Mouse (Mus musculus) left cerebral cortex, adult 18-20 months (tissue): ENCODE data around the gene Lamtor5. TPM values are rescaled to one million over a fixed set of nuclear protein-coding genes. Genes with fewer than 3 reads are reported as not detected.
A peak's percentile ranks its signal among the peaks of the same experiment; 100 is the strongest.

Source experiments
- DNase-seq, 2 experiments: peaks; one replicate each; pipeline ENCODE4 v3.0.0; 2021 to 2022; ENCODE audit warnings: low spot score in 2 of 2, mixed read lengths in 1 of 2
- long read RNA-seq, 2 experiments: library from polyadenylated mRNA; stranded (forward); transcript quantifications; one replicate each; pipeline ENCODE4 v2.0.0; 2021
- total RNA-seq, 2 experiments: library from RNA; stranded (reverse); gene quantifications; 2 replicates each; pipeline ENCODE4 v1.2.3; 2021

Gene Lamtor5
- 10 to 100 TPM; 63.6 to 70.6 TPM for total RNA-seq
- long read RNA-seq, experiment 1, transcript Lamtor5-201 (4 exons, 881 nt), result major isoform, 64 of 70 reads
- long read RNA-seq, experiment 1, partial matches to known transcripts, result 3 of 70 reads
- long read RNA-seq, experiment 1, other reads (novel, unspliced or antisense), result 3 of 70 reads
- long read RNA-seq, experiment 2, transcript Lamtor5-201 (4 exons, 881 nt), result major isoform, 52 of 59 reads
- long read RNA-seq, experiment 2, partial matches to known transcripts, result 3 of 59 reads
- long read RNA-seq, experiment 2, other reads (novel, unspliced or antisense), result 4 of 59 reads

GRCm38 (mm10) chr3:107278479-107279269 lies at the start of gene Lamtor5:
Lamtor5 (plus strand) TSS chr3:107278858.
- DNase-seq, result peak; percentile 90 to 92

DNA sequence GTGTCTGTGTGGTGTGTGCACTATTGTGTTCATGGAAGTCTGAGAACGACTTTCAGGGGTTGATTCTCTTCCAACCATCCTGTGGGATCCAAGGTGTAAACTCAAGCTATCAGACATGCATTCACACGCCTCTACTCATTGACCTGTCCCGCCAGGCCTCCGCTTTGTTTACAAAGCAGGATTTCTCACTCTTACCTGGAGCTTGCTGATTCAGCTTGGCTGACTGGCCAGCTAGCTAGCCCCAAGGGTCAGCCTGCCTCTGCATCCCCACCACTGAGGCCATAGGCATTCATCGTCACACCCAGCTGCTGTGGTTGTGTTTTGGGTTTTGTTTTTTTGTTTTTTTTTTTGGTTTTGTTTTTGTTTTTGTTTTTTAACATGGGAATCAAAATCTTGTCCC lies 49.4 kb upstream of the Lamtor5 start:
- DNase-seq, result no peak

DNA sequence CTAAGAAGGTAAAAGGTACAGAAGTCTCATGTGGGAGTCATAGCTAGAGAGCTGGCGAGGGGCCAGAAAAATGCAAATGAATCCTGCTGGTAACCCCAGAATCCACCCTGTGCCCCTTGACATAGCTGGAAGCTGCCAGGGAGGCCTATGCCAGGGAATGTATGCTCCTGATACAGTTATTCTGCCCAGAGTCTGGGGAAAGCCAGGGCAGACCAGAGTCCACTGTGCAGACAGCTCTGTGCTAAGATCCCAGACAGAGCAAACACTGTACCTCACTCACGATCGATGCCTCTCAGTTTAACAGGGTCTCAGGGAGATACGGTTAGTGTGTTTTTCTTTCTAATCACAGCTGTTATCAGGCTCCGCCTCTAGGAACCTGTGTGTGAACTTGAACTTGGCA lies 48.8 kb upstream of the Lamtor5 start:
- DNase-seq, result no peak

- no peak for DNase-seq
Measured at GRCm38 (mm10) chr3:107230527-107230926, 48.1 kb upstream of the Lamtor5 start, which contains the start of gene A630076J17Rik. A630076J17Rik (plus strand) TSS chr3:107230614.

GRCm38 (mm10) chr3:107231202-107231601 lies 47.5 kb upstream of the Lamtor5 start:
- no peak for DNase-seq

DNA sequence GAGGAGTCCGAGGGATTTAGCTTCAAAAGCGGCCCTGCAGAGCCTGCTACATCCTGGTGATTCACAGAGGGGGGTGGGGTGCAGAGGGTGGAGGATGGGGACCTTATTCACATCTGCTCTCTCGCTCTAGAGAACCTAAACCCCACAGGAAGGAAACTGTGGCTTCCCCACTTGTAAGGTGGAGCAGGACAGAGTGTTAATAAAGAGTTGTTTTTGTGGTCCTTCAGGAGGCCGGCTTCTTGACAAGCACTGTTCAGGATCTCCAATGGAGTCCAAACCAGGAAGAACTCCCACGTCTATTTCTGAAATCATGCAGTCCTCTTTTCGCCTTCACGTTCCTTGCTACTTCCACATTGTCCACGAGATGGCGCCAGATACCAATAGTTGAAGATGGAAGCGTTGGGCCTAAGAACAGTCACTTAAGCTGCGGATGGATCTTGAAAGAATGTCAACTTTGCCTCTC lies 45.3 kb upstream of the Lamtor5 start:
- peak; percentile 91 to 92 for DNase-seq

DNA sequence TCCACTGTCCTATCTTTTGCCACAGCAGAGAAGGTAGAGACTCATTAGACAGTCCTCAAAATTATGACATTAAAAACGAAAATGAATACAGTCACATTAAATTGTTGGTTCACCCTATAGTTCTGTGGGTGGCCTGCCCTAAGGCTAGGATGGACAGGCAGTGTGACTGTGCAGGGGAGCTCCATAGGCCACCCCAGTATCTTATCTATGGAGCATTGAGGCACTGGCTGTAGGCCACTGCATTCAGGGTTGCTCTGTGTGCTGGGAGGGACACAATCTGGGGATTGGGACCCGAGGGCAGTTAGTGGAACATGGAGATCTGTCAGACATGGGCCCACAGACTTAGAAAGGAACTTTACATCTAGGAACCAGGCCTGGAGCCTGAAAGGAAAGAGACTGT lies 44.7 kb upstream of the Lamtor5 start:
- no peak for DNase-seq

- no peak for DNase-seq
Measured at GRCm38 (mm10) chr3:107238051-107238450, 40.6 kb upstream of the Lamtor5 start.

GRCm38 (mm10) chr3:107238471-107238980 lies 40.1 kb upstream of the Lamtor5 start:
- DNase-seq, result no peak

GRCm38 (mm10) chr3:107239607-107240006 lies 39.1 kb upstream of the Lamtor5 start, which contains the start of gene Prok1:
Prok1 (minus strand) TSS chr3:107239707.
- no peak for DNase-seq

DNA sequence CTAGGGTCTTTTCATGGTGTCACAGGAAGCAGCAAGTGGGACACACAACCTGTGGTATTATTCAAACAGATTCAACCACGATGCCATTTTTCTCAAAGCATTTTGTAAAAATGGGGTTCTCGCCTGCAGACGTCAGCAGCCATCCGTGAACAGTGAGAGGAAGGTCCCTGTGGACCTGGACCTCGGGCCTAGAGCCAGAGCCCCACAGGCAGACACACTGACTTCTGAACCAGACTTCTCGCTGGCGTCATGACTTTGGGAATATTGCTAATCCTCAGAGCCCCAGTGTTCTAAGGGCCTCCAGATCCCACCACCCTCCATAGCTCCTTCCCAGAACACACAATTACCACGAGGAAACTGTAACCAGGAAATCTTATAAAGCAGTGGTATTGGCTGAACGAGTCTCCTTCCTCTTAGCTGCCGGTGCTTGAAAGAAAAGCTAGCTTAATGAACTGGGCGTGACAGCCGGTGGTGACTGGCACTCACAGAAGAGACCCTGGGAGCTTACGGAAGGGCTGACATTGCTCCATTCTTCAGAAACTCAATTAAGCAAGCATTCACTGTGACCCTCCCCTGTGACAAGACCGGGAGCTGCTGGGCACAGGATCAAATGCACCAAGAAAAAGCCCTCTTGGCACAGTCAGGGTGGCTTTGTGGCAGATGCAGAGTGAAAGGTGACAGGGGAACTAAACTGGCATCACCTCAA lies 37.1 kb upstream of the Lamtor5 start:
- no peak for DNase-seq

- no peak for DNase-seq
Measured at GRCm38 (mm10) chr3:107246876-107247275, 31.8 kb upstream of the Lamtor5 start.

- DNase-seq, result no peak
Measured at GRCm38 (mm10) chr3:107249042-107249441, 29.6 kb upstream of the Lamtor5 start.

DNA sequence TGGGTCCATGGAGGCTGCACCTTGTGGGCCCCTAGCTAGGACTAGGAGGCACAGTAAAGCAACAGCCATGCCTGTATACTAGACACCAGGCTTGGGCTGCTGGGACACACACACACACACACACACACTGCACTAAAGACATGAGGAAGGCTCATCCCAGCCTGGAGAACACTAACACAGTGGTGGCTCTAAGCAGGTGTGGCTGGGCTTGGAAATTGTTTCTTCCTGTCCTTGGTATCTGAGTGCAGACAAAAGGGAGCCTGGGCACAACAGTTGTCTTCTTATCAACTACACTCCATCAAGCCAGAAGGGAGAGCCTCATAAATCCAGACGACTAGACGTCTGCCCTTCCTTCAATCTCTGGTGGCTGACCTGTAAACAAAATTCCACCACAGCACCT lies 28.3 kb upstream of the Lamtor5 start:
- DNase-seq, result no peak

GRCm38 (mm10) chr3:107252035-107252434 lies 26.6 kb upstream of the Lamtor5 start:
- DNase-seq, result no peak

DNA sequence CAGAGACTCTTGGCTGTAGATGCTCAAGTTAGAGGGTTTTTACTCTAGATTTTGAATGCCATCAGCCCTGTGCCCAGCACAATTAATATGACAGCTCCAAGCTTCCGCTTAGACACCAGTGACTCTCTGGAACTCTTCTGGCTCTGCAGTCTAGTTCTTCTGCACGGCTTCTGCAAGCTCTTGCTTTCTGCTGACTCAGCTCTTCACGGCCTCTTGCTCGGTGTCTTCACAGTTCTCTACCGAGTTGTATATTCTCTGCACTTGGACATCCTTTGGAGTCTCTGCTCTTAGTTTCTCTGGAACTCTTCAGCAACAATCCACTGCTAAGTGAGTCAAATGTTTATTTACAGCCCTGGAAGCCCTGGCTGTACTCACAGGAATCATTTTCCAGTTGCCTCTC lies 24.7 kb upstream of the Lamtor5 start:
- no peak for DNase-seq

DNA sequence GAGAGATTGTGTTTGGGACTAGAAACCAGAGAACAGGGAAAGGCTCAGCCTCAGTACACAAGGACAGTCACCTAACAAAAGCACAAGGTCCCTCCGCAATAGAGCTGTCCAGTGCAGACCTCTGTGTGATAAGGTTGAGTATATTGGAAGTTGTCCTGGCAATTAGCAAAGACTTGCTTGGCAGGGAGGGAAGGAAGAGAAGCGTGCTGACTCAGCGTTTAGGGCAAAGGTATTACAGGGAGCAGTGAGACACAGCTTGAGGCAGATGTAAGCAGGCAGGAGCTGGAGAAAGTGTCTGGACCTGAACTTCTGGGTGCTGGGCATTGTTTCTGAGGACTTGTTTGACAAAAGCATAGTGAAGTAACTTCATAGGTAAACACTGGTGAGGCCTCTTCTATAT lies 22.7 kb upstream of the Lamtor5 start:
- no peak for DNase-seq

DNA sequence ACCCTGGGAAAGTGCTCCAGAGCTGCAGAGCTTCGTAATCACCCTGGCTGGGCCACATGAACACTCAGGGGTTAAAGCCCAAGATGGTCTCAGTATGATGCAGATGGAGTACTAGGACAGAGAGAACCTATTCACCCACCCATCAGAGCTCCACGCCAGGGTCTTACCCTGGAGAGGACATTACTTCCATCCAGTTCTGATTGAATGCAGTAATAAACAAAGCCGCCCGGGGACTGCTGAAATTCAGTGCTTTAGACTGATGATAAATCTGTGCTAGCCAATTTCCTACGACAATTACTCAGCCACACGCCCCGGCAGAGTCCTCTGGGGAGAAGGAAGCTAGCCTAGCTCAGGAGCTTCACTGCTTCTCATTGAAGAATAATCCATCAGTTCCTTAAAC lies 21.9 kb upstream of the Lamtor5 start:
- no peak for DNase-seq

- no peak for DNase-seq
Measured at GRCm38 (mm10) chr3:107257924-107258323, 20.7 kb upstream of the Lamtor5 start.

DNA sequence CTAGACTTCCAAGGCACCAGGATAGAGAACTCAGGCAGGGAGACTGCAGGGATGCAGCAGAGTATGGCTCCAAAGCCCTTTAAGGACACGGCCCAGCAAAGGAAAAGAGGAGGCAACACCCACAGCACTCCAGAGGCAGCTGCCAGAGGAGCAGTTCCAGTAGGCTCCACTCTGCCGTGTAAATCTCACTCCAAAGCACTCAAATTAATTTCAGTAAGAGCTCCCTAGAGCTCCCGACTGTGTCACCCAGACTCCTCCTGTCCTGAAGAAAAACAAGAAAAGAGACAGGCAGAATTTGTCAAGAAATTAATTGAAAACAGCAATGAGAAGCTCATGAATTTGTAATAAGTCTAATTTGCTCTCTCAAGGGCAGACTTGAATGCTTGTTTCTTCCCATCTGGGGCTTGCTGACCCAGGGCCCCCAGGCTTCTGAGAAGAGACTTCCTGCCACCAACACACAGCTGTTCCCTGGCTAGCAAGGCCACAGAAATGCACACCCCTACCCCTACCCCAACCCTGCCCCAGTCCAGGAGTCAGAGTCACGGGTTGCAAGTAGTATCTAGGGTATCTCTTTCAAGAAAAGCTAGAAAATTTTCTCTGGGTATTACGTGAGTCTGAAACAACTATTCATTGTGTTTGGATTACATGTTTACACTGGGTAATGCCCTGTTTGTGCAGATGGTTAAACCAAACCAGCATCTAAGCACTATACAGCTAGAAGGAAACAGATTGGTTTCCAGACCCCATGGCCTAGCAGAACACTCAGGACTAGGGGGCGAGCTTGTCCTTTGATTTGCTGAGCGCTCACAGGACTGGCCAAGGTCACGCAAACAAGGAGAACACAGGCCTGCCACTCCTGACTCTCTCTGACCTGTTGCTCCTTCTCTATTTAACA lies 17.5 kb upstream of the Lamtor5 start:
- peak in 1 of 2 experiments; percentile 35 for DNase-seq

DNA sequence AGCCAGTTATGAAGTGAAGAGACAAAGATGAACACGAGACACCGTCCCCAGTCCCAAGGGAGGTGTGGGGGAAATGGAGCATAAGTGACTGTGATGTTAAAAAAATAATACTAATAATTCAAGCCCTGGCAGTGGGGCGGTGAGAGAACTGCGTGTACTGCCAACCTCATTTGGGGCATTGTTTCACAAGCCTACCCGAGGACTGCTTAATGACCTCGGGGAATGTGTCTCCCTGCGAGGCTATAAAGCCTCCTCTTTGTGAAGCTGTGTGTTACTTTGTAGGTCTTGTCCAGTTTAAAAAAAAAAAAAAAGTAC lies 16.9 kb upstream of the Lamtor5 start:
- DNase-seq, result no peak
